Mouse (Mus musculus) hindbrain, embryonic 10.5 days (tissue): Measurements from ENCODE around the gene Tcl1b3. TPM values are rescaled to one million over a fixed set of nuclear protein-coding genes. Genes with fewer than 3 reads are reported as not detected.

Source experiments
- polyA plus RNA-seq: library from polyadenylated mRNA; unstranded; fragments of >200 nt; fragmentation: Nextera tagmentation; extraction: Ambion mirVana; gene quantifications from 2 replicates; pipeline ENCODE4 v1.2.1, GENCODE M21; 2016

Gene Tcl1b3
- polyA plus RNA-seq, 1 experiment from 2014 or later = not detected

Other genes starting within 250 kb of the Tcl1b3 start
- gene Syne3, start 181.2 kb upstream of the Tcl1b3 start, polyA plus RNA-seq = 0.09 and 0.15 TPM in 2 replicates
- 230 and 235 TPM in 2 replicates for gene Glrx5, start 158.4 kb upstream of the Tcl1b3 start, polyA plus RNA-seq
- not detected in 2 replicates for gene Tcl1b2, start 45.0 kb upstream of the Tcl1b3 start, polyA plus RNA-seq
- gene Tcl1b1, start 31.4 kb upstream of the Tcl1b3 start, polyA plus RNA-seq = not detected in 2 replicates
- not detected in 2 replicates for gene Tcl1b5, start 14.7 kb upstream of the Tcl1b3 start, polyA plus RNA-seq
- not detected in 2 replicates for gene Tcl1b4, start 10.9 kb downstream of the Tcl1b3 start, polyA plus RNA-seq
- not detected in 2 replicates for gene Tcl1, start 31.8 kb downstream of the Tcl1b3 start, polyA plus RNA-seq
- 0.31 and 0.67 TPM in 2 replicates for gene Tunar, start 142.8 kb downstream of the Tcl1b3 start, polyA plus RNA-seq